Mouse (Mus musculus) lung, embryonic 14.5 days (tissue): ENCODE data around the gene Kcnn3. TPM values are rescaled to one million over a fixed set of nuclear protein-coding genes. Genes with fewer than 3 reads are reported as not detected.

ENCODE experiments used
- ATAC-seq: fragments of 200-750 bp; cut with Nextera tagmentation; 2 replicates; pipeline ENCODE4 v1.8.0; 2017; ENCODE audit warnings: mild to moderate bottlenecking, moderate TSS enrichment, moderate library complexity; ENCODE audit not compliant: insufficient read depth
- DNase-seq: peaks from one replicate; pipeline ENCODE4 v3.0.0-alpha.2; 2015
- H3K27ac ChIP-seq: fragments of 300-500 bp; sonication (generic); 2 replicates; pipeline ENCODE4 v1.5.1; 2014; ENCODE audit warnings: low read depth, mild to moderate bottlenecking, moderate library complexity
- H3K27me3 ChIP-seq: fragments of 300-500 bp; sonication (generic); 2 replicates; pipeline ENCODE4 v1.6.1; 2014; ENCODE audit warnings: low read length, control low read depth; ENCODE audit not compliant: insufficient read depth
- H3K36me3 ChIP-seq: fragments of 300-500 bp; sonication (generic); 2 replicates; pipeline ENCODE4 v1.6.1; 2014; ENCODE audit warnings: control low read depth; ENCODE audit not compliant: insufficient read depth
- H3K4me1 ChIP-seq: fragments of 300-500 bp; sonication (generic); 2 replicates; pipeline ENCODE4 v1.6.1; 2014; ENCODE audit warnings: antibody characterized with exemption, control low read depth; ENCODE audit not compliant: insufficient read depth
- H3K4me2 ChIP-seq: fragments of 300-500 bp; sonication (generic); 2 replicates; pipeline ENCODE4 v1.6.1; 2014; ENCODE audit warnings: mild to moderate bottlenecking
- H3K4me3 ChIP-seq: fragments of 300-500 bp; sonication (generic); 2 replicates; pipeline ENCODE4 v1.5.1; 2014; ENCODE audit warnings: low read depth, low read length
- H3K9ac ChIP-seq: fragments of 300-500 bp; sonication (generic); 2 replicates; pipeline ENCODE4 v1.6.1; 2014
- H3K9me3 ChIP-seq: fragments of 300-500 bp; sonication (generic); 2 replicates; pipeline ENCODE4 v1.6.1; 2016; ENCODE audit warnings: low read depth, low read length, control low read depth
- CTCF ChIP-seq: IDR thresholded peaks from 2 replicates; pipeline ENCODE4 v1.5.1; 2016; ENCODE audit warnings: antibody characterized with exemption, low read depth
- WGBS: fragments of 180-500 bp; shearing (Covaris S2); extraction: QIAGEN DNeasy Blood & Tissue Kit; methylation state at CpG from one replicate; pipeline ENCODE4 v1.1.7; 2014; 5-methylcytosine and 5-hydroxymethylcytosine counted together
- polyA plus RNA-seq: library from polyadenylated mRNA; unstranded; fragments of >200 nt; fragmentation: Nextera tagmentation; extraction: Ambion mirVana; gene quantifications from 2 replicates; pipeline ENCODE4 v1.2.1, GENCODE M21; 2014

Gene Kcnn3
- polyA plus RNA-seq, 1 experiment from 2014 or later = 1.0 TPM

- no peak overlapping the region for H3K4me2 ChIP-seq
- TF ChIP-seq CTCF = no peak
- no peak for DNase-seq
- ATAC-seq = no peak
- 40% methylated on average over 11 of the region's 11 CpGs for WGBS
- H3K9ac ChIP-seq = no peak overlapping the region
- peaks cover 9% of the 10 kb centered on the region; the same call in 1 of the 2 replicates for H3K27me3 ChIP-seq
- no peak overlapping the region for H3K4me3 ChIP-seq
- H3K36me3 ChIP-seq = no peaks in the 10 kb centered on the region
- H3K27ac ChIP-seq = no peak overlapping the region
- peaks cover 4% of the 10 kb centered on the region for H3K4me1 ChIP-seq
- H3K9me3 ChIP-seq = peaks cover 7% of the 10 kb centered on the region; the same call in 1 of the 2 replicates
Measured at GRCm38 (mm10) chr3:89515444-89515843, 4.5 kb upstream of the Kcnn3 start.

GRCm38 (mm10) chr3:89516321-89516720, 3.6 kb upstream of the Kcnn3 start:
- Histone ChIP-seq H3K36me3 (no peaks in the 10 kb centered on the region), H3K27ac (no peak overlapping the region), H3K4me2 (no peak overlapping the region), H3K9me3 (peaks cover 7% of the 10 kb centered on the region; the same call in 1 of the 2 replicates), H3K4me1 (peaks cover 12% of the 10 kb centered on the region), H3K4me3 (no peak overlapping the region), H3K9ac (no peak overlapping the region), H3K27me3 (peaks cover 15% of the 10 kb centered on the region; the same call in 1 of the 2 replicates)
- WGBS = 87% methylated on average over 5 of the region's 5 CpGs
- no peak for ATAC-seq
- TF ChIP-seq CTCF = peak; percentile 49
- DNase-seq = no peak

DNA sequence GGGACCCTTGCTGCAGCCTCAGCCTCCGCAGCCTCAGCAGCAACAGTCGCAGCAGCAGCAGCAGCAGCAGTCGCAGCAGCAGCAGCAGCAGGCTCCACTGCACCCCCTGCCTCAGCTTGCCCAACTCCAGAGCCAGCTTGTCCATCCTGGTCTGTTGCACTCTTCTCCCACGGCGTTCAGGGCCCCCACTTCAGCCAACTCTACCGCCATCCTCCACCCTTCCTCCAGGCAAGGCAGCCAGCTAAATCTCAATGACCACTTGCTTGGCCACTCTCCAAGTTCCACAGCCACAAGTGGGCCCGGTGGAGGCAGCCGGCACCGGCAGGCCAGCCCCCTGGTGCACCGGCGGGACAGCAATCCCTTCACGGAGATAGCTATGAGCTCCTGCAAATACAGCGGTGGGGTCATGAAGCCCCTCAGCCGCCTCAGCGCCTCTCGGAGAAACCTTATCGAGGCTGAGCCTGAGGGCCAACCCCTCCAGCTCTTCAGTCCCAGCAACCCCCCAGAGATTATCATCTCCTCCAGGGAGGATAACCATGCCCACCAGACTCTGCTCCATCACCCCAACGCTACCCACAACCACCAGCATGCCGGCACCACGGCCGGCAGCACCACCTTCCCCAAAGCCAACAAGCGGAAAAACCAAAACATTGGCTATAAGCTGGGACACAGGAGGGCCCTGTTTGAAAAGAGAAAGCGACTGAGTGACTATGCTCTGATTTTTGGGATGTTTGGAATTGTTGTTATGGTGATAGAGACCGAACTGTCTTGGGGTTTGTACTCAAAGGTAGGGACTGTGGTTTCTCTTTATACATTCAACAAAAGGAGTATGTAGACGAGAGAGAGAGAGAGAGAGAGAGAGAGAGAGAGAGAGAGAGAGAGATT, 896 bp downstream of the Kcnn3 start:
- Histone ChIP-seq H3K9ac (peak overlapping the region; percentile 43), H3K4me2 (peak overlapping the region; percentile 93), H3K4me1 (peaks cover 24% of the 10 kb centered on the region), H3K27me3 (peaks cover 28% of the 10 kb centered on the region; the same call in 1 of the 2 replicates), H3K4me3 (peak overlapping the region; percentile 40), H3K36me3 (no peaks in the 10 kb centered on the region), H3K9me3 (peaks cover 7% of the 10 kb centered on the region; the same call in 1 of the 2 replicates), H3K27ac (no peak overlapping the region)
- ATAC-seq = peak; percentile 29; the same call in 1 of the 2 replicates
- WGBS = 3% methylated on average over 25 of the region's 25 CpGs
- no peak for TF ChIP-seq CTCF
- DNase-seq = peak; percentile 76

GRCm38 (mm10) chr3:89521503-89521854, 1.5 kb downstream of the Kcnn3 start:
- peak overlapping the region; percentile 93 for H3K4me2 ChIP-seq
- peaks cover 24% of the 10 kb centered on the region for H3K4me1 ChIP-seq
- 4% methylated on average over 7 of the region's 7 CpGs for WGBS
- no peak for TF ChIP-seq CTCF
- DNase-seq (no peak), ATAC-seq (no peak)
- H3K9me3 ChIP-seq = peaks cover 4% of the 10 kb centered on the region; the same call in 1 of the 2 replicates
- H3K27ac ChIP-seq = no peak overlapping the region
- H3K4me3 ChIP-seq = peak overlapping the region; percentile 40
- H3K27me3 ChIP-seq = peaks cover 28% of the 10 kb centered on the region; the same call in 1 of the 2 replicates
- H3K9ac ChIP-seq = peak overlapping the region; percentile 1; the same call in 1 of the 2 replicates
- H3K36me3 ChIP-seq = no peaks in the 10 kb centered on the region

DNA sequence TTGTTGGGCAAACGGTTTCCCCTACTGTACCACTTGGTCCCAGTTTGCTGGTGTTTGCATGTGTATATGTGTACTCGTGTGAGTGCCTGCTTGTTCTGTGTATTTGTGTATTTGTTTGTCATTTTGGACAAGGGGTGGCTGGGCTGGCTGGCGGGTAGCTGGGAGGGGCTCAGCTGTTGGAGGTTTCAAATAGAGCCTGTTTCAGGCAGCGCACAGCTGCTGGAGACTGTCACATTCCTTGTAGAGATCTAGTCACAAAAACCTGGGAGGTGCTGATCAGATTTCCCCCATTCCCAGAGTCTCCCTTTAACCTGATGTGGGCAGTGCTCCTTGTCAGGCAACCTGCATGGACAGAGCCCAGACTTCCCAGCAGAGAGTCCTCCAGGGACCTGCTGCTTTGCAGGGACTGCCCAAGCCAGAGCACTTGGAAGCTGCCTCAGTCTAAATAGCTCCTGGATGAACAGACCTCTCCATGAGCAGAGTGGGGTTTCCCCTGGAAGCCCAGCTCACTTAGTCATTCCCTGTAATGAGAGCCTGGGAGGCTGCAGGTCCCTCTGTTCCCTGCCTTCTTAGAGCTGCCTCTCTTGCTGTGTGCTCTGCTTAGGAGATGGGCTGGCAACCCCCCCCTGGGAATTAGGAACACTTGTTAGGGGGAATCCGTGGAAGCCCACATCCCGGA, 2.6 kb downstream of the Kcnn3 start:
- Histone ChIP-seq H3K4me3 (no peak overlapping the region), H3K27ac (no peak overlapping the region), H3K9ac (no peak overlapping the region), H3K4me1 (peaks cover 26% of the 10 kb centered on the region), H3K36me3 (no peaks in the 10 kb centered on the region), H3K4me2 (peak overlapping the region; percentile 93), H3K27me3 (peaks cover 28% of the 10 kb centered on the region; the same call in 1 of the 2 replicates), H3K9me3 (no peaks in the 10 kb centered on the region)
- no peak for ATAC-seq
- no peak for TF ChIP-seq CTCF
- 26% methylated on average over 6 of the region's 6 CpGs for WGBS
- DNase-seq = peak; percentile 25

DNA sequence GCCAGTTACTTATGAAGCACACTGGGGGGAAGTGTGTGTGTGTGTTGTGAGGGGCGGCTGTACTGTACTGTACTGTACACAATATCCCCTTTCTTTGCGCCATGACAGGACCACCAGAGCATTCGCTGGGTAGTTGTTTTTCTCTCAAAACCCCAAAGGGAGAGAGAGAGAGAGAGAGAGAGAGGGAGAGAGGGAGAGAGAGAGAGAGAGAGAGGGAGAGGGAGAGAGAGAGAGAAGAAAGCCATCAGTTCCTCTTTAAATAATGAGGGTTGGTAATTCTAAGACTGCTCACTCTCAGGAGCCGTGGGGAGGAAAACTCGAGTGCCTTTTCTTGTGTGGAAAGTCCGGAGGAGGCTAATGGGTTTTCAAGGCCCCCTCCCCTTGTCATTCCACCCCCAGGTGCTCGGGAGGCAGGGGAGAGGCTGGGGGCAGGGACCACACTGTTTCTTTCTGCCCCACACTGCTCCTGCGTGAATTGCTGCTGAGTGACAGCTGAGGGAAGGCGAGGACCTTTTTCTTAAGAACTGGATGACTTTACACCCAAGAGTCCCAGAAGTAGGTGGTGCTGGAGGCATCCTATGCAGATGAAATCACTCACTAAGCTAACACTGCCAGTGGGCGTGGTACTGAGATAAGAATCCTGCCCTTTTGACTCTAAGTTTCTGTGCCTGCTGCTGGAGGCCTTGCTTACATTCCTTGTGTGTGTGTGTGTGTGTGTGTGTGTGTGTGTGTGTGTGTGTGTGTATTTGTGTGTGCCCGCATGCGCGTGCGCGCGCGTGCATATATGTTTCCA, 6.5 kb downstream of the Kcnn3 start:
- 35% methylated on average over 17 of the region's 17 CpGs for WGBS
- H3K27me3 ChIP-seq = peaks cover 19% of the 10 kb centered on the region; the same call in 1 of the 2 replicates
- H3K4me1 ChIP-seq = peaks cover 14% of the 10 kb centered on the region
- H3K4me2 ChIP-seq = no peak overlapping the region
- H3K4me3 ChIP-seq = no peak overlapping the region
- no peak for TF ChIP-seq CTCF
- no peaks in the 10 kb centered on the region for H3K36me3 ChIP-seq
- ATAC-seq = peak; percentile 29; the same call in 1 of the 2 replicates
- H3K27ac ChIP-seq = no peak overlapping the region
- H3K9ac ChIP-seq = no peak overlapping the region
- DNase-seq = peak; percentile 53
- no peaks in the 10 kb centered on the region for H3K9me3 ChIP-seq
